Mouse (Mus musculus): ENCODE data around the gene Clasrp.
"Not testable (repeated sequence)": the region's sequence is repeated elsewhere in the genome, so short reads cannot be mapped to it uniquely, and the experiment has no call there.

Gene Clasrp

DNA sequence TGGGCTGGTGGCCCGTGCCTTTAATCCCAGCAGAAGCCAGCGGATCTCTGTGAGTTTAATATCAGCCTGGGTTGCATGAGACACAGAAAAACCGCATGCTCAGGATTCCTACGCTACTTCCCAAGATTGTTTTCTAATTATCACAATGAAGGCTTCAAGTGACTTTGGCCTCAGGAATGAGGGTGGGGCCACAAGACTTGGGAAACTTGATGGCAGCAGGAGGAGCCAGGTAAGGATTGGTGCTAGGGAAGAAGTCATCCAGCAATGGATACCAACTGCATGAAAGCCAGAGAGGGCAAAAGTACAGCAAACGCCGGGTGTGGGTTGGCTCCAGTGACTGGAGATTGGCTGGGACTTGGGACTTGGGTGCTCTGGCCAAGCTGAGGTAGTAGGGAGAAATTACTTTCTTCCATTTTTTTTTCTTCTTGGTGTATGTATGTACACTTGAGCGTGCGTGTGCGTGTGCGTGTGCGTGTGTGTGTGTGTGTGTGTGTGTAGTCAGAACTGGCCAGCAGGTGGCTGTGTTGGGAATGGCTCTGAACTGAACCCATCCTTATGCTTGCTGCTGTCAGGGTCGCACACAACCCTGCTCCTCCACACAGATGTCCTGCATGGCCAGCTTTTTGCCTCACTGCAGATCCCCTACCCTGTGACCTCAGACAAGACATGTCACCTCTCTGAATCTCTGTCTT lies 5.5 kb upstream of the Clasrp start:
- no peak for DNase-seq (ENCODE audit: low spot score)

DNA sequence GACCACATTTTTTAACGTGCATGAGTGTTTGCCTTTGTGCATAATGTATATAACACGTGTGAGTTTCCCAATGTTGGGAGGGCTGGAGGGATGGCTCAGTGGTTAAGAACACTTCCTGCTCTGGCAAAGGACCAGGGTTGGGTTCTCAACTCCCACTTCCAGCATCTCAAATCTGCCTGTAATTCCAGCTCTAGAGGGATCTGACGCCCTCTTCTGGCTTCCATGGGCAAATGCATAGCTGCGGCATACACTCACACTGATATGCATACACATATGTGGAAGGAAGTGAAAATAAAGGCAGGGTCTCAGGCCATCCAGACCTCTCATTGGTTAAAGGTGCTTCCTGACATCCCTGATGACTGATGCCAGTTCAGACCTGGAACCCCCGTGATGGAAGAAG lies 3.0 kb upstream of the Clasrp start:
- no peak for DNase-seq (ENCODE audit: low spot score)

DNA sequence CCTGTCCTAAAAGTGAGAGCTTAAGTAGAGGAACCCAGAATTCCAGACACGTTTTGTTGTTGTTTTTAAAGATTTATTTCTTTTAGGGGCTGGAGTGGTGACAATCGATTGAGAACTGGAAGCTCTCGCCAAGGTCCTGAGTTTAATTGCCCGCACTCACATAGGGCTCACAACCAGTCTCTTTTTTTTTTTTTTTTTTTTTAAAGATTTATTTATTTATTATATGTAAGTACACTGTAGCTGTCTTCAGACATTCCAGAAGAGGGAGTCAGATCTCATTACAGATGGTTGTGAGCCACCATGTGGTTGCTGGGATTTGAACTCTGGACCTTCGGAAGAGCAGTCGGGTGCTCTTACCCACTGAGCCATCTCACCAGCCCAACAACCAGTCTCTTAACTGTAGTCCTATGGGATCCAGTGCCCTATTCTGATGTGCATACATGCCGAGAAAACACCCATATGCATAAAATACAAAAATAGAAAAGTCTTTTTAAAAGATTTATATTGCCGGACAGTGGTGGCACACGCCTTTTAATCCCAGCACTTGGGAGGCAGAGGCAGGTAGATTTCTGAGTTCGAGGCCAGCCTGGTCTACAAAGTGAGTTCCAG lies 424 bp upstream of the Clasrp start:
- DNase-seq (ENCODE audit: low spot score) = not testable (repeated sequence)

DNA sequence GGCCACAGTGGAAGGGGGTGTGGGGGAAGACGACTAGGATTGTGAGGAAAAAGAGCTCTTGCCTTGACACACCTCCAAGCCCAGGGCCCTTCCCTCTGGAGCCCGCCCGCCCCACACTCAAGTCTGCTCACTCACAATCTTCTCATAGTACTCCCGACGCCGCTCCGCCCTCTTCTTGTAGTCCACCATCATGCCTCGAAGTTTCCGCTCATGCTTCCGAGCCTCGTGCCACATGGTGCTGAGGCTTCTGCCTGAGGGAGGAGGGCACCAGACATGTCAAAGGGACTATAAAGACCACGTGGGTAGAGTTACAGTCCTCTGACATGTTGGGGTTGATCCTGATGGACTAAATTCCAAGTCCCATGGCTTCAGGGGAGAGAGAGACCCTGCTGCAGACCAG lies 1.2 kb downstream of the Clasrp start:
- DNase-seq (ENCODE audit: low spot score) = no peak

DNA sequence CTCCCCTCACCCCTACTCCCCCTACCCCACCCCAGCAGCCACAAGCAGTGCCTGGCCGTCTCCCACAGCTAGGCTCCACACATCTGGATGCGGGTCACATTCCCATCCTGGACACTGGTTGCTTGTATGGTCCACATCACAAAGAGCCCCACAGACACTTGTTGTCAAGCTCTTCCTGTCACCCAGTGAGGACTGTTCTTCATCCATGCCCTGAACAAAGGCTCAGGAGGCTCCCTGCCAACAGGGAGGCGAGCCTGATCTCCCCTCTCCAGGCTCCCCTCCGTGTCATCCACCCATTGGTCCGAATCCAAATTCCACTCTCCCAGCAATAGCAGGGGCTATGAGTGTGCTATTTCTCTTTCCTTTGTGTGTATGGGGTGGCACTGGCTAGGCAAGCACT lies 3.7 kb downstream of the Clasrp start:
- DNase-seq (ENCODE audit: low spot score) = peak; percentile 66

DNA sequence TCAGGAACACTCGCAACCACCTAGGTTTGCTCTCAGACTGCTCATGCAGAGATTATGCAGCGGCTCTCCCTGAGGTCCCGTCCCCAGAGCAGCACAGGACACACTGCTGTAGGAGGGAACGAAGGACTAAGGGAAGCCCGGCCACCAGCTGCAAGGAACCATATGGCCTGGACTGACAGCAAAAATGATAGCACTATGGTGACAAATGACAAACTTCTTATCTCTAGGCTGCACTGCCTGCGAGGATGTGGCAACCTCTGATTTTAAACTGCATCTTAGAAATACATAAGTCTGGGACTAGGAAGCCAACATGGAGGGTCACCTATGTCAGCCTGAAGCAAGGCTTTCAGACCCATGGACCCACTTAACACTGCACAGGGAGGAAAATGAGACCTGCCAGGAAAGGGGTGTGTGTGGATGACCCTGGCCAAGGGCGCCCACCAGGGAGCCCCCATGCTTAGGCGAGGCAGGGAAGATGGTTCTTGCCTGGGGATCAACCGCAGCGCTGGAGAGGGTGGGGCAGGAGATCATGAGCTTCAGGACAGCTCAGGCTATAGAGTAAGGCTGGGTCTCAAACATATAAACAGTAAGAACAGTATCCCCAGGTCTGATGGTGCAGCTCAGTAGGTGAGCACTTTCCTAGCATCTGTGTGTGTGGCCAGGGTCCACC lies 11.1 kb downstream of the Clasrp start:
- no peak for DNase-seq (ENCODE audit: low spot score)

DNA sequence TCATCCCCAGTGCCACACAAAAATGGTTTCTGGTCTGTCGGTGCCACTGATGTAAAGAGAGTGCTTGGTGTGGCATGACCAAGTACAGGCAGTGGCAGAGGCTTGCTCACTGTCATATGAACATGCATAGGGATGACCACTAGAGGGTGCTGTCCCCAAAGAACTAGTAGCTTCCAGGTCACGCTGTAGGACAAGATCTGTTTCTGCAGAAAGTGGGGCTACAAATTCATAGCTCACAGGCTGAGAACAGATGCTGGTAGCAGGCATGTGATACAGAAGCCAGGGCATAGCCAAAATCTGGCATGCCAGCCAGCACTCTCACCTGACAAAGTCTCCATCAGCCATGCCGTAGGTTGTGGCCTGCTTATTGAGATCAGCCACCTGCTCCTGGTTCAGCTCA lies 14.4 kb downstream of the Clasrp start:
- DNase-seq (ENCODE audit: low spot score) = peak; percentile 80

DNA sequence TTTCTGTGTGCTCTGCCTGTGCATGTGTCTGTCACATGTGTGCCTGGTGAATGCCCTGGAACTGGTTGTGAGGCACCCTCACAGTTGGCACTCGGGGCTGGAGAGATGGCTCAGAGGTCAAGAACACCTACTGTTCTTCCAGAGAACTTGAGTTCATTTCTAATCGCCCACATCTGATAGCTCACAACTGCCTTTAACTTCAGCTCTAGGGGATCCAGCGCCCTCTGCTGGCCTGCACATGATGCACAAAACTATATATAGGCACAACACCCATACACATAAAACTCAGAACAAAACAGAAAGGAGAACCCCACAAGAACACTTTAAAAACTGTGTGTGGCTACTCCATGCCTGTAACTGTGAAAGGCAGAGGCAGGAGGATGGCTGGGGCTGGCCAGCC lies 15.1 kb downstream of the Clasrp start:
- DNase-seq (ENCODE audit: low spot score) = no peak

DNA sequence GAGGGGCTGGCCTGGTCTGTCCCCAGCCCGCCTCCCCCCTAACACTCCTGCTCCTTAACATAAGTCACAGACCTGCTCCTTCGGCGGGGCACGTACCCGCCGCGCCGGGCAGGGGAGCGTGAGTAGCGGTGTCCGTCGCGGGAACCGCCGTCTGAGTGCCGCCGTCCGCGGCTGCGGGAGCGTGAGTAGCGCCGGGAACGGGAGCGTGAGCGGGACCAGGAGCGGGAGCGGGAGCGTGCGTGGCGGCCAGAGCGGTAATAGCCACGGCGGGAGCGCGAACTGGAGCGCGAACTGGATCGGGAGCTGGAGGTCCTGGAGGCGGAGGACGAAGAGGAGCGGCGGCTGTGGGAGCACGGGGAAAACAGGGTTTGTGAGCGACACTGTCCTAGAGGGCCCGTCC lies 18.0 kb downstream of the Clasrp start:
- DNase-seq (ENCODE audit: low spot score) = no peak

DNA sequence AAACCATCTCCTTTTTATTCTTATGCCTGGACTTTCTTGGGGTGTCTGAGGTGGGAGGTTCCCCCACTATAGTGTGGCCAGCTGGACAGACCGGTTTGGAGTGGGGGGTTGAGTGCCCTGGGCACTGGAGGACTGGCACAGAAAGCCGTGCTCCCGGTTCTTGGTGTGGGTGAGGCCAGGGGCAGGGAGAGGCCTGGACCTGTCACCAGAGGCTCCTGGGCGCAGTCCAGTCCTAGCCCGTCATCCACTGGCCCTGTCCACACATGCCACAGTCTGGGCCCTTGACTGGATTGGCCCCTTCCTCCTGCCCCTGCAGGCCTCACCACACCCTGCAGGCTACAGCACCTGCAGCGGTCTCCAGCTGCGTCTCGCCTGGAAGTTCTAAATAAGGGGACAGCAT lies 23.7 kb downstream of the Clasrp start:
- no peak for DNase-seq (ENCODE audit: low spot score)

DNA sequence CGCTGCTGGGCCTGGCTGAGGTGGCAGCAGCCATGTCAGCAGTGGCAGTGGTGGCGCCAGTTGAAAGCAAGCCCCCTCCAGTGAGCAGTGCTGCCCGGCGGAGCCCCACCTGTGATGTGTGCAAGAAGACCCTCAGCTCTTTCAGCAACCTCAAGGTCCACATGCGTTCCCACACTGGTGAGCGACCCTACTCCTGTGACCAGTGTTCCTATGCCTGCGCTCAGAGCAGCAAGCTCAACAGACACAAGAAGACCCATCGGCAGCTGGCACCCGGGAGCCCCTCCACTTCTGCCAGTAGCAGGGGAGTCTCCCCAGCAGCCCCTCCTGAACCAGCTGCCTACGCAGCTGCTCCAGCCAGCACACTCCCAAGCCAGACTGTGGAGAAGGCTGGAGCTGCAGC lies 24.5 kb downstream of the Clasrp start:
- no peak for DNase-seq (ENCODE audit: low spot score)

DNA sequence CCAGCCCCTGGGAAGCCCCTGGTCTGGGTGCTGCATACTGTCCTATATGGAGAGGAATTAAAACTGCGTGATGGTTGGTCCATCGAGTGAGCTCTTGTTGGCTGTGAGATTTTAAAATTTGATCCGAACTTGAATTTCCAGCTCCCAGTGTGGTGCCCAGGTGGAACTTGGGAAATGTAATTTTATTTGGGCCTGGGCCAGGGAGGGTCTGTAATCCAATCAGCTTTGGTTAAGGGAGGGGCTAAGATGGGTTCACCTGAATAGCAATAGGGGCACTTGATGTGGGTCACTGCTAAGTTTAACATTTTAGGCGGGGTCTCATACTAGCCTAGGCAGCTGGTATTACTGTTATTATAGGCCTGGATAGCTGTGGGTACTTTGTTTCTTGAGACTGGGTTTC lies 25.9 kb downstream of the Clasrp start:
- no peak for DNase-seq (ENCODE audit: low spot score)

DNA sequence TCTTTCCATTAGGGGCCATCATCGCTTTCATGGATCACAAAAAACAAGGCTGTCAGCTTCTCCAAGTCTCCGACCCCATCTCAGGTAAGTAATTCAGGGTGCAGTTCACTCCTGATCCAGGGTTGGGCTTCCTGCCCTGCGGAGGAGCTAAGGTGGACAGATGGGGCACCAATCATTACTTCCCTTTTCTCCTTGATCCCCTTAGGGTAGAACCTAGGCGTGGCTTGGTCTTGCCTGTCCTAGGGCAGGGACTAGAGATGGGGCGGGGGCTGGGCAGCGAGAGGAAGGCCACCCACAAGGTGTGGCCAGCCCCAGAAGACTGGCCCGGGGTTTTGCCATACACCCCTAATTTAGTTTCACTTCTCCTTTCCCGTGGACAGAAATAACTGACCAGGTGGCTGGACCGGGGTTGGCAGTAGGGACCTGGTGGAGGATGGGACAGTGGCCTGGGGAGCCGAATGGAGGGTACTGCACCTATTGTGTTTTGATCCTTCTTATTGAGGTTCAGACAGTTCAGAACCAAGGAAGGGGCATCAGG lies 26.3 kb downstream of the Clasrp start:
- no peak for DNase-seq (ENCODE audit: low spot score)

DNA sequence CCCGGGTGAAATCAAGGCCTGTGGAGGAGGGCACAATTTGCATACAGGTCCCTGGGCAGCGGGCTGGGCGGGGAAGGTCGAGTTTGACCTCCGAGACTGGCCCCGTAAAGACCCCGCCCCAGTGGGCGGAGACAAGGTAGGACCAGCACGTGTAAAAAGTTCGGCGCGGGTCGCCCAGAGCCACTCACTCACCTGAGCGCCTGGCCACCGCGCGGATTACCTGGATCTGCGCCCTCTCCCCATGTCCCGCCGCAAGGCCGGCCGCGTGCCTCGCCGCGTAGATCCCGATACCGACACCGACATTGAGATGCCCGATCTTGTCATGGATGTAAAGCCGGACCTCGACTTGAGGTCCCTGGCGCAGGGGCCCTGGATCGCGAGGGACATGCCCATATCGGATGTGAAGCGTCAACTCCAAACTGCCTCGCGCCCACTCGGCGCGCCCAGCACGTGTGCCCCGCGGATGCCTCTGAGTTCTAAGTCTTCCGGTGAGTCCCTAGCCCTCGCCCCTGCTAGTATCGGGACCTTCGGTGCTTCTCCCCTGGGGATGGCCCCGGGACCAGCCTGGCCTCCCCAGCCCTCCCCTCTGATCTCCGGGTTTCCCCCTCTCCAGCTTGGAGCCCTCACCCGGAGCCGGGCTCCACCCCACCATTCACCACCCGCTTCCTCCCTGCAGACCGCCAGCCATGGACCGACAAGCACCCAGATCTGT lies 27.0 kb downstream of the Clasrp start, which contains the start of the genes Zfp296 and Gemin7:
TSS of gene Zfp296 (plus strand) at position 147 of the 712 bp plus-strand sequence.
TSS of gene Gemin7 (minus strand) at position 455 of the 712 bp plus-strand sequence.
- DNase-seq (ENCODE audit: low spot score) = no peak

DNA sequence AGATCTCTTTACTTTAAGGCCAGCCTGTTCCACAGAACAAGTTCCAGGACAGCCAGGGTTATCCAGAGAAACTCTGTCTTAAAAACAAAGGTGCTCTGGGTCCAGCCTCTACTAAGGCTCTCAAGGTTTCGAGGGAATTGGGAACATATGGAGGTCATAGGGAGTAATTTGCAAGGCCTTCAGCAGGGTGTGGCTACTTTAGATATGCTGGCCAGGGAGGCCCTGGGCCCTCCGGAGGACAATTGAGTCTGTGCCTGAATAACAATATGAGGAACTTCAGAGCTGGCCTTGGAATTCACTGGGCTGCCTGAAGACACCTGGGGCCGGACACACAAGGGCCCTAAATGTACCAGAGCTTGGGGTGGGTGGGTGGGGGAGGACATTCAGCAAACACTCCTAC lies 28.7 kb downstream of the Clasrp start:
- DNase-seq (ENCODE audit: low spot score) = no peak

DNA sequence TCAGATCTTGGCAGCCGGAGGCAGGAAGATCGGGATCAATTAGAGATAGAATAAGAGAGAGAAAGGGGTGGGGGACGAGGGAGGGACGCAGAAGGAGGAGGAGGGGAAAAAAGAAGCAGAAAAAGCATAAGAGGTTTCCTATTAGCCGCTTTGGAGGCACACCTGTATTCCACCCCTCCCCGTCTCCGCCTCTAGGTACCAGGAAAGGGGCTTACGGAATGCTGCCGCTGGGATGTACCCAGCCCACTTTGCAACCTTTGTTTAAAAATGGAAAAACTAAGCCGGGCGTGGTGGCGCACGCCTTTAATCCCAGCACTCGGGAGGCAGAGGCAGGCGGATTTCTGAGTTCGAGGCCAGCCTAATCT lies 30.5 kb downstream of the Clasrp start:
- DNase-seq (ENCODE audit: low spot score) = no peak

DNA sequence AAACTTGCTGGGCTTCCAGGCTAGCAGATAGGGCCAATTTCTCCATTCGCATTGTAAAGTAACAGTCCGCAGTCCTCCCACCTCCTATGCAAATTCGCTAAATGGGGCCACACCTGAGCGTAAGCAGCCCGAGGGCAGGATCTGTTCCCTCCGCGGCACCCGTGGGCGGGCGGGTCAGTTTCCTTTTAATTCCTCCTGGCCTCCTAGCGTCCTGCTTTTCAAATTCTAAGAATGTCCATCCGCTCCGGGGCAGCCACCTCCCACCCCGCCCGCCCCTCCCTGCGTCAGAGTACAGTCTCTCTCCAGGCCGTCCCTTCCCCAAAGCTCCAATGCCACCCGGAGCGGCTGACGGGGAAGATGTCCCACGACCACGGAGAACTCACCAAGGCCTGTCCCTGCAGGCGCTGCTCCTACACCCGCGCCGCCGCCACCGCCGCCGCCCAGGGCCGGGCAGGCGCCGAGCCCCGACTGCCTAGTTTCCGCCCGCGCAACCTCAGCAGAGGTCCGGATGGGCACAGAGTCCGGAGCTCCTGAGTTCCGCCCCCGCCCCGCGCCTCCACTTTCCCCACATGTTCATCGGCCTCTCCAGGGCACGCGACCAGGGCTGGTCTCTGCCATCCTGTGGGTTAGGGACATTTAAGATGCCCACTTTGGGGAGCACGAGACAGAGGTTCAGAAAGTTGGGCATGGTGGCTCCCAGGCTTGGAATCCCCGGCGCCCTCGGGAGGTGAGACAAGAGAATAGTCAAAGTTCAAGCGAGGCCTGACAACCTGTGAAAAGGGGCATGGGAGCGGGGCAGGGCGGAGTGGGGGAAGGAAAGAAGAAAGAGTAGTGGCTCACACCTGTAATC lies 31.1 kb downstream of the Clasrp start:
- DNase-seq (ENCODE audit: low spot score) = peak; percentile 60

DNA sequence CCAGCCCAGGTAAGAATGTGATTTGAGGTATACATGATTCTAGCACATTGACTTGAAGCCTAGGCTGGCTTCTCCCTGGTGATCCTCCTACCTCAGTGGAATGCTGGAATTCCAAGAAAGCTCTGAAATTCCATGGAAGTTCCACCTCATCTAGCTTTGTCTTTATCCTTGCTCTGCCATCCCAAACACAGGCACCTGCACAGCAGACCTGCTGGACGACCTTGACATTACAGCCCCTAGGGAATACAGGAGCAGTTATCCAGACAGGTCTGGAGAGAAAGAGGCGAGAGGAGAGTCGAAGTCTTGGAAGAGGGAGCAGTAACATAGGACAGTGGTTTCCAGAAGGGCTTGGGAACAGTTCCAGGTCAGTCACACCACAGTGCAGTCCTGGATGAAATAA lies 34.6 kb downstream of the Clasrp start:
- DNase-seq (ENCODE audit: low spot score) = no peak

DNA sequence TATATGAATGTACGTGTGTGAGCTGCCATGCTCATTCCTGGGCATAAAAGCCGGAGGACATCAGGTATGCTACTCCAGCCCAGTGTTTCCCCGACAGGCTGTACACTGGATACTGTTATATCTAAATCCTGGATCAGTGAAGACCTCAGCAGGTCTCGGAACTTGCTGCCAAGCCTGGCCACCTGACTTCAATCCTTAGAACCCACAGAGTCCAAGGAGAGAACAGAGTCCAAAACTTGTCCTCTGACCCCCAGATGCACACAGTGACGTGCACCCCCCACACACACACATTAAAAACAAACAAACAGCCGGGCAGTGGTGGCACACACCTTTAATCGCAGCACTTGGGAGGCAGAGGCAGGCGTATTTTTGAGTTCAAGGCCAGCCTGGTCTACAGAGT lies 36.9 kb downstream of the Clasrp start:
- no peak for DNase-seq (ENCODE audit: low spot score)

DNA sequence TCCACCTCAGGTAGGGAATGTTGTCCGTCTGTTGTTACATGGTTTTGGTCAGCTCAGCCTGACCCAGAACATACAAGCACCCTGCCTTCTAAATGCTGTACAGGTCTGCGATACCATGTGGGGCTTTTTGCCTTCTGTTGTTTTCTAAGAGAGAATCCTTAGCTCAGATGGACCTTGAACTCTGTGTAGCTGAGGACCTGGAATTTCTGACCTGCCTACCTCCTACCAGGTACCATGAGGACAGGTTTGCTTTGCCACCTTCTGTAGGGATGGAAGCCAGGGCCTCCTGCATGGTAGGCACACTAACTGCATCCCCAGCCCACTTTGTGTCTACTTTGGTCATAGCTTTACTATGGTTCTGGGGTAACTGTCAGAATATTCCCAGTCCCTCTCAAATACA lies 38.5 kb downstream of the Clasrp start:
- no peak for DNase-seq (ENCODE audit: low spot score)

DNA sequence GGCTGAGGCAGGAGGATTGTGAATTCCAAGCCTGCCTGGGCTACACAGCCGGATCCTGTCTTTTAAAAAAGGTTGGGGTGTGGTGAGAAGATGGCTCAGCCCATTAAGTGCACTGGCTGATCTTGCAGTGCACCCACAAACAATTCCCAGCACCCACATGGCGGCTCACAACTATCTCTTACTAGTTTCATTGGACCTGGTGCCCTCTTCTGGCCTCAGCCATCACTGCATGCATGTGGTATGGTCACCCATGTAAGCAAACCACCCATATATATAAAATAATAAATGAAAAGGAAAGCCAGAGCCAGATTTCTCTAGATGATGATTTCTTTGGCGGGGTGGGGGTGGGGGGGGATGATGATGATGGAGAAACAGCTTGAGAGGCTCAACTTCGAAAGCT lies 39.8 kb downstream of the Clasrp start:
- DNase-seq (ENCODE audit: low spot score) = no peak

DNA sequence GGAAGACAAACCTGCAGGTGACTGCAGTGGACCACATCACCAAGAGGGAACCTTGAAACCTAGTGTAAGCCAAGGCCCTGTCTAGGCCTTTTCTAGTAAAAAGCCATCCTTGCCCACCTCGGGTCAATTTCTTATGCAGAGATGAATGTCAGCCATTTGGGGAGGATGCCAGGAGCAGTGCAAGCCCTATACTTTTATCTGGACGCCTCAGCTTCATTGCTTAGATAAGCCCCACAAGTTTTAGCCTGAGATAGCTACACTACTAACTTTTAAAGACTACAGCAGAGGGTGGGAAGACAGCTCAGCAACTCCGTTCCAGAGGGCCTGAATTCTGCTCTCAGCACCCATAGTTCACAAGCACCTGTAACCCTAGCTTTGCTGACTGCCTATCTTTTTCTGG lies 40.4 kb downstream of the Clasrp start:
- DNase-seq (ENCODE audit: low spot score) = no peak
